Mouse (Mus musculus) liver, embryonic 14 days (tissue): ENCODE data around the gene Cep104. TPM values are rescaled to one million over a fixed set of nuclear protein-coding genes. Genes with fewer than 3 reads are reported as not detected.

Experiments
- polyA plus RNA-seq: library from polyadenylated mRNA; depleted of rRNA; stranded (reverse); fragments of >200 nt; gene quantifications from 2 replicates; pipeline ENCODE4 v1.2.3, GENCODE M21; 2012; rRNA removed

The Cep104 gene
- 3.5 and 4.0 TPM in 2 replicates for polyA plus RNA-seq

GRCm38 (mm10) chr4:153974431-153975291 lies at the start of gene Cep104, which contains the start of gene Dffb:
Gene Cep104, plus strand, starts transcription at chr4:153975194.
Gene Dffb, minus strand, starts transcription at chr4:153975126.

GRCm38 (mm10) chr4:153956569-153957405 lies 18.2 kb upstream of the Cep104 start, which contains the start of gene A430005L14Rik:
Gene A430005L14Rik, plus strand, starts transcription at chr4:153957237.

GRCm38 (mm10) chr4:154011646-154012089 lies 36.7 kb downstream of the Cep104 start, which contains the start of gene Lrrc47:
Gene Lrrc47, plus strand, starts transcription at chr4:154011731.

GRCm38 (mm10) chr4:154025641-154026440 lies 50.8 kb downstream of the Cep104 start, which contains the start of gene Smim1:
Gene Smim1, minus strand, starts transcription at chr4:154026230.

GRCm38 (mm10) chr4:154042577-154042976 lies 67.6 kb downstream of the Cep104 start, which contains the start of gene Ccdc27:
Gene Ccdc27, minus strand, starts transcription at chr4:154042677.

Other genes with a start within 250 kb of the Cep104 start
- 26.8 and 33.3 TPM in 2 replicates for gene A430005L14Rik, start 18.0 kb upstream of the Cep104 start, polyA plus RNA-seq
- gene Dffb, start 68 bp upstream of the Cep104 start, polyA plus RNA-seq = 7.7 and 7.8 TPM in 2 replicates
- gene Lrrc47, start 36.5 kb downstream of the Cep104 start, polyA plus RNA-seq = 22.5 and 23.0 TPM in 2 replicates
- 186 and 199 TPM in 2 replicates for gene Smim1, start 51.0 kb downstream of the Cep104 start, polyA plus RNA-seq
- gene Ccdc27, start 67.5 kb downstream of the Cep104 start, polyA plus RNA-seq = not detected in 2 replicates
- gene Trp73, start 165.0 kb downstream of the Cep104 start, polyA plus RNA-seq = 0.01 TPM in 1 of 2 replicates, not detected in the other
- 14.0 and 16.0 TPM in 2 replicates for gene Wrap73, start 167.2 kb downstream of the Cep104 start, polyA plus RNA-seq
- gene Tprgl, start 185.5 kb downstream of the Cep104 start, polyA plus RNA-seq = 62.7 and 71.1 TPM in 2 replicates
- gene Megf6, start 195.5 kb downstream of the Cep104 start, polyA plus RNA-seq = 0.53 and 0.70 TPM in 2 replicates